Mouse (Mus musculus) kidney, adult 18-20 months (tissue): ENCODE measurements at regions not wholly inside any gene's neighbourhood (a gene's known extent, or its start where the extent isn't known, plus 50 kb on each side); places are given as distances from the start of the nearest gene placed in this dataset.

ENCODE experiments used
- DNase-seq: peaks from one replicate; pipeline ENCODE4 v3.0.0; 2021

DNA sequence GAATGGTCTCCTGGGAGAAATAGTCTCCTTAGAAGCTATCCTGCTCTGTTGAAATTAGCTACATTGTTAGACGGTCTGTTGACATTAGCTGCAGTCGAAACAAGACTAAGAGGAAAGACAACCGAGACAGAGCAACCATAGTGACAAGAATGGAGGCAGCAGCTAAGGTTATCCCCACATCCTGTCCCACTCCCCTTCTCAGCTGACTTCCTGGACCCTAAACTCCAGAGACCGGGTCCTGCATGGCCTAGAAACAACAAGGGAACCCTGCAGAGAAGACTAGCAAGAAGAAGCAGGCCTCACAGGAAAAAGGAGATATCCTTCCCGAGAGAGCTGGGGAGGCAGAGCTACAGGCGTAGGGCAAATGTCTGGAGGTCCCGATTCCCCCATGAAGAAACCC, 102.0 kb downstream of the Fam168b start:
- DNase-seq, result no peak

DNA sequence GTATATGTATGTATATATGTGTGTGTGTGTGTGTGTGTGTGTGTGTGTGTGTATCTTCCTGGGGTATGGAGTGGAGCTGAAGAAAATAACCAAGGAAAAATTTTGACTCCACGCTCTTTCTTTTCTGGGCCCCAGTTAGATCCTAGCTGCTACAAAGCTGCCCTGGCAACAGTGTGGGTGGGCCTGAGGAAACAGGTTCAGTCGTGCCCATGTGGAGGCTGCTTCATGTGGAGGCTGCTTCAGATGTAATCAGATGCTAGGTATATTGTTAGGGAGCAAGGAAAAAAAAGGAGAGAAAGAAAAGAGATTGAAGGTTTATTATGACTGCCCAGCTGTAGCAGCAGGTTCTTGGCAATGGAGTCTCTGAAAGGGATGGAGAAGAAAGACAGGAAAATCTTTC, 100.6 kb downstream of the Fam168b start:
- DNase-seq, result no peak

DNA sequence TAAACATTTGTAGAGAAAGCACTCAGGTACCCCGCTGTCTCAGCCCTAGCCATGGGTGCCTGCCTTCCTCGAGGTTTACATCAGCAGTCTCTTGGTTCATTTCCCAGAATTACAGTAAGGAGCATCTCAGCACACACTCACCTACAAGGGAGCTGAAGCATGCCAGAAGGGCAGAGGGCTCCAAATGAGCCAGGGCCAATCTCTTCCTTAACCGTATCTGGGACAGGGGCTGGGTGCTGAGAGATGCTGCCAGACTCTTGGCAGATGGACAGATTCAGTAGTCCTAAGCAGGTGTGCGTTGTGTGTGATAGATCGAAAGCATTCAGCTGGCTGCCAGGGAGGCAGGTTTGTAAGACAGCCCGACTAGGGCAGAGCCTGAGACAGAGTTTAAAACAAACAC, 97.0 kb downstream of the Fam168b start:
- no peak for DNase-seq

DNA sequence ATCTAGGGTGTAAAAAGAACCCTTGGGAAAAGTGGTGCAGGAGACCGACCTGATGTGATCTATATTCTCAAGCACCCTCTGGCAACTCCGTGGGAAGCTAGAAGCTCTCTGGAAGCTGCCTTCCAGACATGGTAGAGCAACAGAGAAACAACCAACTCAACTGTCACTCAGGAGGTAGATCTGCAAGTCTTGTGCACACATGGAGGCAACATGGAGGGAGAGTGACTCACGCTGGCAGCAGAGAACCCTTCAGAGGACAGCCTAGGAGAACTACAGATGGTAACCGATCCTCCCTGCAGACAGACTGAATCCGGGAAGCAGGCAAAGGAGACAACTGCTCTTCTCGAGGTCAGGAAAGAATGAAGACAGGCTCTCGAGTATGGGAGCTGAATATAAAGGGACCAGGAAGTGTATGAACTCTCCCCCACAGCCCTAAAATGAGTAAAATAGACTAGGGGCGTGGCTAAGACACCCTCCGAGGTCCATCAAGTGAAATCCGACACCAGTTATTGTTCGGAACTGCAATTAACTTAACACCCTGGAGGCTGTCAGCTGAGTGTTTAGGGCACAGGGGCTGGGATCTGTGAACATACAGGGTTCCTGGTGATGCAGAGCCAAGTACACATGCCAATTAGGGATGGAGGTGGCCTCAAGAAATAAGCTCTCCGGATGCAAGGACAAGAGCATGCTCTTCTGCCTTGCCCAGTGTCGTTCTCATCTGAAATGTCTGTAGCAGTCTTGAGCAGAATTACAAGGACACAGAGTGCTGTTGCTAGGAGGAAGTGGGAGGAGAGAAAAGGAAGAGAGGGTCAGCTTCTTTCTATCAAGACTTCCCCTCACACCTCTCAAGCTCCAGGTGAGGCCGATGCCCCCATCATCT, 93.5 kb downstream of the Fam168b start:
- DNase-seq, result no peak

DNA sequence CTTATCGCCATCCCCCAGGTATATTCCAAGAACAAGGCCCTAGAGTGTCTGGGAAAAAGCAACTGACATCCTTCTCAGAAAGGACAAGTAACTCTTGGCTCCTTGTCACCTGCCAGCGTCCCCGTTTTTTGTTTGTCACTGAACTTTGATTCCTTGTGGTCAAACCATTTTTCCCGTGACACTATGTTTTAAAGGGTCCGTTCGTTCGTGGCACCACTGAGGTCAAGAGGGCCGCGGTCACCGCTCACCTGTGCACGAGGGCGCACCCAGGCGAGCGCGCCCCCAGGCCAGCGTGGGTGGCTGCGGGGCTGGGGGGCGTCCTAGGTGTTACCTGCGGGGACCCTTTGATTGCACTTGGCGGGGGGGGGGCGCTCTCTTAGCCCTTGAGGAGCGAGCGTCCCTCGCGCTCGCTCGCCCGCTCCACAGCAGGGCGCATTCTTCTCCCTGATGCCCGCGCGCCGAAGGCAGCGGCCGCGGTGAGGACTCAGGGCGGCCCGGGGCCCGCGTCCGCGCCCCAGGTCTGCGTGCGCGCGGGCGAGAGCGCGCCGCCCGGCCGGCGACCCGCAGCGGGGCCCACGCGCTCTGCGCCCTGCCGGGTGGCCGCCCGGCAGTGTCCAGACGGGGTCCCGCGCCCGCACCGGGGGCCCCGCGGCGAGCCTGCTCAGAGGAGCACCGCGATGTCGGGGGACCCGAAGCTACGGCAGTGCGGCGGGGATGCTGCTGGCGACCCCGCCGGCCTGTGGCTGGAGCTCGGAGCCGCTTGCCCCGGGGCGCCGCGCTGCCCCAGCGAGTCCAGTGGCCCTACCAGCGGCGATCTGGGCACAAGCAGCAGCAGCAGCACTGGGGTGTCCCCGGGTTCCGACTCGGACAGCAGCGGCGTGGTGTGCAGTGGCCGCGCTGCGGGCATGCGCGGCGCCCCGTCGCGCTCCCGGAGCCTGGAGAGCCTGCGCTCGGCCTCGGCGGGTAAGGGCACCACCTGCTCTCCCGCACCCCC, 92.5 kb downstream of the Fam168b start:
- no peak for DNase-seq

DNA sequence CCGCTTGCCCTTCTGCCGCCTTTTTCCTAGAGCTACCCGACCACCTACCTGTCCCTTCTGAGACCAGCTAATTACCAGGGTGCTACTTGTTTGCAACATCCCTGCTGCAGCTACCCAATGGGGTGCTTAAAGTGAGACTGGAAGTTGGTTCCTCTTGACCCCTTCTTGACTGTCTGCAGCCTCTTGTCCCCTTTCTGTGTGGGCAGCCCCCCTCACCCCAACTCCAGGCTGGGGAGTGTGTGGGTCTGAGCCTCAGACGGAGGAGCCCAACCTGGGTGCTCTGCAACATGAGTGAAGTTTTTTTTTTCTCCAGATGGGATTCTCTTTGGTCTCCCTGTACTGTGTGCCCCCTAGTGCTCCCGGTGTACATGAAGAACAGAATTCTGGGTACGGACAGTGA, 91.7 kb downstream of the Fam168b start:
- no peak for DNase-seq

DNA sequence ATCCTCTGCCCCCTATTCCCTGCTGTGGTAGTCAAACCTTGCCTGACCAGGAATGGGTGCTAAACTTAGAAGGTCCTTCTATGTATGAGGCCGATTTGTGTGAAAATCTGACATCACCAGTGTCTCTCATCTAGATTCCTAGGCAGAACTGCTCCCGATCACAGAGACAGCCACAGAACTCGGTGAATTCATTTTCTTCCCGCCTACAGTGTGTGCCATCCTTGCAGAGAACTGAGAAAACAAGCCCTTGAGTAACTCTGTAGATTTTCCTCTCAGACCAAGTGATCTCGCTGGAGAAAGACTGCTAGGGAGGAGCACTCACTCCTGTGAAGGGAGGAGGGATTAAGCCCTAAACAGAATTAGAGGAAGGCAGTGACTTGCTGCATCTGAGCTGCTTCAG, 89.3 kb downstream of the Fam168b start:
- DNase-seq, result no peak

DNA sequence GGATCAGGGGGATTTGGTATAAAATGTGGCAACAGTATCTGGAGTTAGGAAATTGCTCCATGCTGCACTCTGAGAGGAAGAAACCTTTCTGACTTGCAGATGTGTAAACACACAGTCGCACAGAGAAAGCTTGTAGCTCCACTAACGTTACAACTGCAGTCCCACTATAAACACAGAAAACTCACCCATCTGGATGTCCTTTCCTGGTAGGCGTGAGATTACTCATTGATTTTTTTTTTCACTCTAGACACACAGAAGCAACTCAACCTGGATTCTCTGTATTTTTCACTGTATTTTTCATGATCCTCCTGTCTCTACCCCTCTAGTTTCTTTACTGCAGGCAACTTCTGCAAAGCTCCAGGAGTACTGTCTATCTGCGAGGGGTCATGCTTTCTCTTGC, 82.3 kb downstream of the Fam168b start:
- no peak for DNase-seq

DNA sequence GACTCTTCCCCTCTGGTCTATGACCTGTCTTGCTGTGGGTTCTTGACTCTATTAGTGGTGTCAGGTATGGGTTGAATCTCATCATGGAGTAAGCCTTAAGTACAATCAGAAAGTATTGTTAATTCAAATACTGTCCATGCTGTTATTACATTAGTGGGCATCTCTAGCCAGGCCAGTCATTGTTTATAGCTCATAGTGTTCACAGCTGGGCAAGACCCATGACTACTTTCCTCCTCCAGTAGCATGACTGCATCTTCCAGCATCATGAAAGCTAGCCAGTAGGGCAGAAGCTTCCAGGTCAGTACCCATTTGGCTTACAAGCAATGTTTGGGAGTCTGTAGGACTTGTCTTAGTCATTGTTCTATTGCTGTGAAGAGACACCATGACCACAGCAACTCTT, 81.4 kb downstream of the Fam168b start:
- DNase-seq, result no peak

DNA sequence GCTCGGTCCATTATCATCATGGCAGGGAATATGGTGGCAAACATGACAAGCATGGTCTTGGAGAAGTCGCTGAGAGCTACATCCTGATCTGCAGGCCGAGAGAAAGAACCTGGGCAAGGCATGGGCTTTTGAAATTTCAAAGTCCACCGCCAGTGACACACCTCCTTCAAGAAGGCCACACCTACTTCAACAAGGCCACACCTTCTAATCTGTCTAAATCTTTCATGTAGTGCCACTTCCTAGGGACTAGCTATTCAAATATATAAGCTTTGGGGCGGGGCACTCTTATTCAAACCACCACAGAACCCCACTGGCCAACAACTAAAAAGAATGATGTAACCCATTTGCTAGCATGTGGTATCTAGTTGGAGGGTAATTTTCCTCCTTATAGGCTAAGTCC, 81.0 kb downstream of the Fam168b start:
- DNase-seq, result no peak
